Mouse (Mus musculus): ENCODE data around the gene Id3.

- no peak for TF ChIP-seq GATA1 (IDR thresholded peaks at IDR 0.05; ENCODE audit: low read length)
- TF ChIP-seq TAL1 (IDR thresholded peaks at IDR 0.05; ENCODE audit: low read length), result no peak
Observed at GRCm38 (mm10) chr4:136096446-136097113, 46.7 kb upstream of the Id3 start.
